Mouse (Mus musculus): ENCODE measurements around the gene Gm19935. TPM values are rescaled to one million over a fixed set of nuclear protein-coding genes. Genes with fewer than 3 reads are reported as not detected.

Gene Gm19935
- polyA plus RNA-seq (2014; fragmentation: Illumina TruSeq; extraction: RNeasy Lipid Tissue Mini Kit (QIAGEN cat#74804); ENCODE audit: low read depth, low replicate concordance): not detected

DNA sequence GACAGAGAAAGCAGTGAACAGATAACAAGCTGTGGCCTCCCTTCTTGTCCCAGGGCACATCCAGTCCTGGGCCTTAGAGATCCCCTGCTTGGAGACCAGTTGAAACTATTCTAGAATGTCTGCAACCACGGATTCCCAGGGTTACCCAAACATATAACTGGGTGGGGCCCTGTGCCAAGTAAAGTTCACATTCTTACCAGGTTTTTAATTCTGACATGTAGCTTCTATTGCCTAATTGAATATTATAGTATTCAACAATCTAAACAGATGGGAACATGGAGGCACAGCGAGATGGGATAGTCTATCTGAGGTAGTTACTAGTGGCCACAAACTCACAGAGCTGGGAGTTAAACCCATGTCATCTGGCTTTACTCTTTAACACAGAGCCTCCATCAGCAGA, at the start of gene Gm19935:
Gene Gm19935 (minus strand): TSS at position 101 of the 400 bp plus-strand sequence.

GRCm38 (mm10) chr8:90828181-90828986, 11.2 kb upstream of the Gm19935 start, which contains the start of gene Chd9:
TSS of gene Chd9 (plus strand) at chr8:90828352.

Other genes with a start within 250 kb of the Gm19935 start
- 917 TPM for gene Chd9, start 11.0 kb upstream of the Gm19935 start, polyA plus RNA-seq (2014; fragmentation: Illumina TruSeq; extraction: RNeasy Lipid Tissue Mini Kit (QIAGEN cat#74804); ENCODE audit: low read depth, low replicate concordance)